Mouse (Mus musculus): ENCODE measurements around the gene Pqbp1.
"Not testable (repeated sequence)": the region's sequence is repeated elsewhere in the genome, so short reads cannot be mapped to it uniquely, and the experiment has no call there.

Gene Pqbp1

GRCm38 (mm10) chrX:7898880-7899874, at the start of gene Pqbp1, which contains the start of gene Timm17b:
TSS of gene Pqbp1 (minus strand) at chrX:7899269.
TSS of gene Timm17b (plus strand) at chrX:7899357.
- DNase-seq (ENCODE audit: inconsistent ontology term) = peak; percentile 93

- peak; percentile 97 for DNase-seq (ENCODE audit: inconsistent ontology term)
Measured at GRCm38 (mm10) chrX:7947900-7948492, 48.9 kb upstream of the Pqbp1 start.

DNA sequence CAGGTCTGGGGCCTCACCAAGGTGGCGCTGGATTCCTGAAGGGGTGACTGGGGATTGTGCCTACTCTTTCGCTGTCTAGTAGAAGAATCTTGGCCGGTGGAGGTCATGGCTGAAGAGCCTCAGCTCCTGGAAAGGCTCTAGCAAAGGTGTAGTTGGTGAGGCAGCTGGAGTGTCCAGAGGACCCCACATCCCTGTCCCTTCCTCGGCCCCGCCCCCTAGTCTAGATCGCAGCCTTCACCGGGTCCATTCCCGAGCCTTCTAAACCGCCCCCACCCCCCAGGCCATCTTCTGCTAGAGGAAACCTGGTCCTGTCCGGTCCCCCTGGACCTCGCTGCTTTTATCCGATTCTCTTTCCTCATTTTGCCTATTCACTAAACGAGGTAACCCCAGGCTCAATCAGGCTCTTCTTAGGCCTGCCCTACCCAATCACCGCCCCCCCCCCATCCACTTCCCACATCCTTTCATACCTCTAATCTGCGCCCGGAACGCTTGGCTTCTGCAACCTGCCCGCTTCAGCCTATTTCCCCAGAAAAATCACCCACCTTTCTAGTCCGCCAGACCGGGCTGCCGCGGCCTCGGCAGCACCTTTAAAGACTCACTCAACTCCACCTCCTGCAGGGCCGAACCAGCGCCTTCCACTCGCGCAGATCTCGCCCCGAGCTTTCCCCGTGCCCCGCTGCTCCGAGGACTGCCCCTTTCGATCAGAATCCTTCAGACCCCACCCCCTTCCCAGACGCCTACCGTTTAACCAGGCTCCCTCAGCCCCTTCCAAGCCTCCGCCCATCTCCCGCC, 48.2 kb upstream of the Pqbp1 start, which contains the start of gene Hdac6:
Gene Hdac6 (minus strand): TSS at position 782 of the 792 bp plus-strand sequence.
- peak; percentile 37 for DNase-seq (ENCODE audit: inconsistent ontology term)

DNA sequence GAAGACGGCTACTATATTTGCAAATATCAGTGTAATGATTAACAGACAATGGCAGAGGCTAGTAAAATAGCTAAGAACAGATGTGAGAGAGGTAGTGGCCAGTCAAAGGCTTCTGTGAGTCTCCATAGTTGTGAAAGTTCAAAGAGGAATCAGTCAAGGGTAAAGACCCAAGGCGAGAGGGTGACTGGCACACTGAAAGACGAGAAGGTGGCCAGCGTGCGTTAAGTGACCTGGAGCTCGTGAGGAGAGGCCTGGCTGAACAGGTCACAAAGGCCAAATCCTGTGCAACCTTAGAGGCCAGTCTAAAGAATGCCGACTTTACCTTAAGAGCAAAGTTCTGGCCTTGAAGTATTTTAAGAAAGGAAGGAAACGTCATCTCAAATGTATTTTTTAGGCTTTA, 46.5 kb upstream of the Pqbp1 start:
- DNase-seq (ENCODE audit: inconsistent ontology term) = no peak

- no peak for DNase-seq (ENCODE audit: inconsistent ontology term)
Measured at GRCm38 (mm10) chrX:7937667-7938066, 38.6 kb upstream of the Pqbp1 start.

DNA sequence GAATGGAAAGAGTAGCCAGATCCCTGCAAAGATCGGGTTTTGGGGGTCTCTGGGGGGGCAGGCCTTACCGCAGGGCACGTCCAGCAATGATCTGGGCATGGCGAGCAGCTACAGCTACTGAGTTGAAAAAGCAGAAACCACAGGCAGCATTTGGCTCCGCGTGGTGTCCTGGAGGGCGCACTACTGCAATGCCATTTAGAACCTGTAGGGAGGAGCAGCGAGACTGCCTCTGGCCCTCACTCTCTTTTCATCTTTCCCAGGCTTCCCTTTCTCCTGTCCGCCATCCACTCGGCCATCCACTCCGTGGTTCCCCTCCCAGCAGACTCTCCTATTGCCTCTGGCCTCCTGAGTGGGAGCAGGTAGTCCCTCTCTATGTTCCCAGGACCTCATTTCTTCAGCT, 37.8 kb upstream of the Pqbp1 start:
- no peak for DNase-seq (ENCODE audit: inconsistent ontology term)

DNA sequence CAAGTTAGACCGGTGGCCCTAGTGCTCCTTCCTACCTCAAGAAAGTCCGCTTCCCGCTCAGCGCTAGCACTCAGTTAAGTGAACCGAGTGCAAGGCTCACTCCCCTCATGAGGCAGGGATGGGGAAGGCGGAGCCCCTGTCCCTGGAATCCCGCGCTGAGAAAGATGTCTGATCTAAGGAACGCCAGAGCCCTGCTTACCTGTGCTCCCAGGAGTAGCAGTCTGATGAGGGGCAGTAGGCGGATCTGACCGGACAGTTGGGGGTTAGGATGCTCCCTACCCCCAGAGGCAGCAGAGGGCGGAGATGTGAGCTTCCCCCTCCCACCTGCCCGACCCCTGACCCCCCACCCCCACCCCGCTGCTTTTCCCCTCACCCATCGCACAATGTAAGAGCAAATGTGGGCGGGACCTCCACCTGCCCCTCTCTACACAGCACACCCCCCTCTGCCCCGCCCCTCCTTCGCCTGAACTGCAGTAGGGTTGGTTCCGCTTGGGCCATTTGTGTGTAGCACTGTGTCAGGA, 29.3 kb upstream of the Pqbp1 start, which contains the start of gene Eras:
Gene Eras (minus strand): TSS at position 338 of the 521 bp plus-strand sequence.
- DNase-seq (ENCODE audit: inconsistent ontology term) = no peak

DNA sequence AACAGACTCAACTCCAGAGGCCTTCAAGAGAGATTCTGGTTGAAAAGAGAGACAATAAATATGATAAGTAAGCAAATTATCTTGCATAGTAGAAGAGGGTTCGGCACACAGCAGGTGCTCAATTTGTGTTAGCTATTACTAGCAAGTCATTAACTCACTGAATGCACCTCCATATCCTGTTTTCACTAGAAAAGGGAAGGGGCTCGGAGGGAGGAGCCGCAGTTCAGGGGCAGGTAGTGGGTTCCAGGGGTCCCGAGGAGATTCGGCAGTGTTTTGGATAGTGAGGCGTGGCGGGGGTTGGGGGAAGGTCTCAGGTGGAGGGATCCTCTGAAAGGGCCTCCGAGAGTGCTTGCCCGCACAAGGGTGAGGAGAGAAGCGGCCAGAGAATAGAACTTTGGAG, 28.0 kb upstream of the Pqbp1 start:
- DNase-seq (ENCODE audit: inconsistent ontology term) = no peak

DNA sequence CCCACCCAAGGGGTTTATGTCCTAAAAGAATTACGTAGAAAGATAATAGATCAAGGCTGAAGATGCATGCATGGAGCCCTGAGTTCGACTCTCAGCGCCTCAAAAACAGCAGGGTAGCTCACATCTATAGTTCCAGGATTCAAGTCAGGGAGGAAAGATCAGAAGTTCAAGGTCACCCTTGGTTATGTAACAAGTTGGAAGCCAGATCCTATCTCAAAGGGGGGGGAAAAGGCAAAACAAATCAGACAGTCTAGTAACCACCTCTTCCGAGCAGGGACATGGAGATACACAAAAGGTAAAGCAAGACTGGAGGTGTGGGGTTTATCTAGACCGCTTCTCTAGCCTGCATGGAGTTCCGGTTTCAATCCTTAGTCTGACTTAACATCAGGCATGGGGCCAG, 27.2 kb upstream of the Pqbp1 start:
- no peak for DNase-seq (ENCODE audit: inconsistent ontology term)

DNA sequence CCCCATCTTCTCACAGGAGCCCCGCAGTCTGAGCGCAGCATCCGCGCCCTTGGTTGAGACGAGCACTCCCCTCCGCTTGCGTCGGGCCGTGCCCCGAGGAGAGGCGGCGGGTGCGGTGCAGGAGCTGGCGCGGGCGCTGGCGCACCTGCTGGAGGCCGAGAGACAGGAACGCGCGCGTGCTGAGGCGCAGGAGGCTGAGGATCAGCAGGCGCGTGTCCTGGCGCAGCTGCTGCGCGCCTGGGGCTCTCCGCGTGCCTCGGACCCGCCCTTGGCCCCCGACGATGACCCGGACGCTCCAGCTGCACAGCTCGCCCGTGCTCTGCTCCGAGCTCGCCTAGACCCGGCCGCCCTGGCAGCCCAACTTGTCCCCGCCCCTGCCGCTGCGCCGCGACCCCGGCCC, 23.0 kb upstream of the Pqbp1 start:
- DNase-seq (ENCODE audit: inconsistent ontology term) = no peak

GRCm38 (mm10) chrX:7919601-7920383, 20.7 kb upstream of the Pqbp1 start, which contains the start of gene Pcsk1n:
TSS of gene Pcsk1n (plus strand) at chrX:7919822.
- DNase-seq (ENCODE audit: inconsistent ontology term) = peak; percentile 46

- not testable (repeated sequence) for DNase-seq (ENCODE audit: inconsistent ontology term)
Measured at GRCm38 (mm10) chrX:7917960-7918359, 18.9 kb upstream of the Pqbp1 start.

- DNase-seq (ENCODE audit: inconsistent ontology term) = not testable (repeated sequence)
Measured at GRCm38 (mm10) chrX:7915669-7916068, 16.6 kb upstream of the Pqbp1 start.

DNA sequence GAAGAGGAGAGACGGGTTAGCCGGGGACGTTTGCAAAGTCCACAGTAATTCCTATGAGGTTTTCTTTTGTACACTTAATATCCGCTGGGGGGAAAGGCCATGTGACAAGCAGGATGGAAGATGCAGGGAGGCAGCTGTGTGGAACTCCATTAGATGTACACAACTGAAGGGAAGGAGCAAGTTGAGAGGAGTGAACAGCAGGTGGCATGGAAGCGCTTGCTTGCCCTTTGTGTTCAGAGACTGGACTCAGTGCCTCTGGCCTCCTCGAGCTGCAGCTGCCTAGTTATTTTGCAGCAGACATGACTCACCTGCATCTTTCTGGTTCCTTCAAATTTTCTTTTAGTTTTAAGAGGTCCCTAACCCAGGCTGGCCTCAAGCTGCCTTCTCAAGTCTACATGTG, 11.4 kb upstream of the Pqbp1 start:
- DNase-seq (ENCODE audit: inconsistent ontology term) = no peak

GRCm38 (mm10) chrX:7909242-7909641, 10.2 kb upstream of the Pqbp1 start, which contains the start of gene Gm10490:
TSS of gene Gm10490 (plus strand) at chrX:7909542.
- DNase-seq (ENCODE audit: inconsistent ontology term) = not testable (repeated sequence)

- DNase-seq (ENCODE audit: inconsistent ontology term) = no peak
Measured at GRCm38 (mm10) chrX:7907735-7908134, 8.7 kb upstream of the Pqbp1 start, which contains the start of gene Gm10491. TSS of gene Gm10491 (minus strand) at chrX:7907835.

GRCm38 (mm10) chrX:7904441-7904840, 5.4 kb upstream of the Pqbp1 start:
- DNase-seq (ENCODE audit: inconsistent ontology term) = no peak

GRCm38 (mm10) chrX:7898211-7898610, 858 bp downstream of the Pqbp1 start:
- DNase-seq (ENCODE audit: inconsistent ontology term) = no peak

DNA sequence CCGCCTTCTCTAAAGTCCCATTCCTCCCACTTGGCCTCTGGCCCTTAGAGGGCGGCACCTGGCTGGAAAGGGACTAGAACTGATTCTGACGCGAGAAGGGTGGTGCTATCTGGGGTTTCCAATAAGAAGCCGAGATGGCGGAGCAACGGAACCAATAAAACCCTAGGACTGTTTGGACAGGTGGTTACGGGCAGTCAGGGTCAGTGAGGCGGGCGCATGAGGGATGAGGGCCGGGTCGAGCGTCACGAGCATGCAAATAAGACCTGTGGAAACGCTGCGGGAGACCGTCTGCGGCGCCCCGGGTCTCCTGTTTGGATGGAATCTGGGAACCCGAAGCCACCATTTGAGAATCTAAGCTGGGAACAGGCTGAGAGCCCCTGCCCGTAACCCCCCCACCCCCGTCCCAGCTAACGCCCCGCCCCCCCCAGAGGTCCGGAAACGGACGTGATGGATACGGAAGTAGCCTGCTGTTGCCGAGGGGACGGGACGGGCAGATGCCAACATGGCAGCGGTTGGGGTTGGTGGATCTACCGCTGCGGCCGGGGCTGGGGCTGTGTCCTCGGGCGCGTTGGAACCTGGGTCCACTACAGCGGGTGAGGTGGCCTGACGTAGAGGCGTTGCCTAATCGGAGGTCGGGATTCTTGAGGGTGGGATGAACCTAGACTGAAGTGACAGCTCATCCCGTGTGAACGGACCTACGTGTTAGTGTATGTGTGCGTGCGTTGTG, 15.1 kb downstream of the Pqbp1 start, which contains the start of gene Slc35a2:
Gene Slc35a2 (plus strand): TSS at position 188 of the 727 bp plus-strand sequence.
- DNase-seq (ENCODE audit: inconsistent ontology term) = peak; percentile 92

GRCm38 (mm10) chrX:7879819-7880218, 19.2 kb downstream of the Pqbp1 start:
- peak; percentile 81 for DNase-seq (ENCODE audit: inconsistent ontology term)

Data from Muller cell, postnatal 12 days (primary cell).